Mouse (Mus musculus) cortical plate, adult 2 months (tissue): Measurements from ENCODE around the gene Pcgf6.

Experiments used
- CTCF ChIP-seq: fragments of 200-500 bp; IDR thresholded peaks from 2 replicates; pipeline ENCODE4 v1.5.1; 2011; ENCODE audit warnings: mild to moderate bottlenecking, control low read depth, low read length; ENCODE audit not compliant: insufficient read depth; ENCODE audit errors: extremely low read depth
- POLR2A ChIP-seq: fragments of 200-500 bp; IDR thresholded peaks from 2 replicates; pipeline ENCODE4 v1.6.1; 2011; ENCODE audit warnings: mild to moderate bottlenecking, low read length, control low read depth; ENCODE audit not compliant: insufficient read depth; ENCODE audit errors: extremely low read depth

GRCm38 (mm10) chr19:47049061-47049460 lies 1.6 kb downstream of the Pcgf6 start:
- no peak for TF ChIP-seq POLR2A
- no peak for TF ChIP-seq CTCF
